Mouse (Mus musculus): Measurements from ENCODE around the gene Elp5. TPM values are rescaled to one million over a fixed set of nuclear protein-coding genes. Genes with fewer than 3 reads are reported as not detected.
"Not testable (repeated sequence)": the region's sequence is repeated elsewhere in the genome, so short reads cannot be mapped to it uniquely, and the experiment has no call there.

The Elp5 gene
- polyA plus RNA-seq, 1 experiment from 2014 or later, result 170 TPM

DNA sequence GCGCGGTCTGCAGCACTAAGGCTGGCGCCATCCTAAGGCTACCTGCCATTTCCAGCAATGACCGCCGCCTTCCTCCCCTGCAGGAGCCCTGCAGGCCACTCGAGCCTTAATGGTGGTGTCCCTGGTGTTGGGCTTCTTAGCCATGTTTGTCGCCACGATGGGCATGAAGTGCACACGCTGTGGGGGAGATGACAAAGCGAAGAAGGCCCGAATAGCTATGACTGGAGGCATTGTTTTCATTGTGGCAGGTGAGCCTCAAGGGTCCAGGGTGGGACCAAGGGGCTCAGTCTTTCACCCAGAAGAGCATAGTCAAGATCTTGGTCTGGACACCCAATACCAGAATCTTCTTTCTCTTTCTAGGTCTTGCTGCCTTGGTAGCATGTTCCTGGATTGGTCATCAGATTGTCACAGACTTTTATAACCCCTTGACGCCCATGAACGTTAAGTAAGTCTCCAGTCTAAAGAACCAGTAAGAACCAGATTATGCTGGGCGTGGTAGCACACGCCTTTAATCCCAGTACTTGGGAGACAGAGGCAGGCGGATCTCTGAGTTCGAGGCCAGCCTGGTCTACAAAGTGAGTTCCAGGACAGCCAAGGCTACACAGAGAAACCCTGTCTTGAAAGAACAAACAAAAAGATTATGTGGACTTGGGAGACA is 15.3 kb downstream of the Elp5 start:
- Histone ChIP-seq H3K9me3 (no peaks in the 10 kb centered on the region), H3K4me1 (peaks cover 14% of the 10 kb centered on the region), H3K4me3 (peak overlapping the region; percentile 26), H3K9ac (replicated peaks) (peak overlapping the region; percentile 5; the same call in 1 of the 2 replicates), H3K4me2 (replicated peaks) (peak overlapping the region; percentile 36), H3K27ac (replicated peaks) (no peak overlapping the region), H3K27me3 (peaks cover 57% of the 10 kb centered on the region), H3K36me3 (peaks cover 34% of the 10 kb centered on the region)
- WGBS, result 37% methylated on average over 17 of the region's 17 CpGs
- ATAC-seq (replicated peaks), result no peak

DNA sequence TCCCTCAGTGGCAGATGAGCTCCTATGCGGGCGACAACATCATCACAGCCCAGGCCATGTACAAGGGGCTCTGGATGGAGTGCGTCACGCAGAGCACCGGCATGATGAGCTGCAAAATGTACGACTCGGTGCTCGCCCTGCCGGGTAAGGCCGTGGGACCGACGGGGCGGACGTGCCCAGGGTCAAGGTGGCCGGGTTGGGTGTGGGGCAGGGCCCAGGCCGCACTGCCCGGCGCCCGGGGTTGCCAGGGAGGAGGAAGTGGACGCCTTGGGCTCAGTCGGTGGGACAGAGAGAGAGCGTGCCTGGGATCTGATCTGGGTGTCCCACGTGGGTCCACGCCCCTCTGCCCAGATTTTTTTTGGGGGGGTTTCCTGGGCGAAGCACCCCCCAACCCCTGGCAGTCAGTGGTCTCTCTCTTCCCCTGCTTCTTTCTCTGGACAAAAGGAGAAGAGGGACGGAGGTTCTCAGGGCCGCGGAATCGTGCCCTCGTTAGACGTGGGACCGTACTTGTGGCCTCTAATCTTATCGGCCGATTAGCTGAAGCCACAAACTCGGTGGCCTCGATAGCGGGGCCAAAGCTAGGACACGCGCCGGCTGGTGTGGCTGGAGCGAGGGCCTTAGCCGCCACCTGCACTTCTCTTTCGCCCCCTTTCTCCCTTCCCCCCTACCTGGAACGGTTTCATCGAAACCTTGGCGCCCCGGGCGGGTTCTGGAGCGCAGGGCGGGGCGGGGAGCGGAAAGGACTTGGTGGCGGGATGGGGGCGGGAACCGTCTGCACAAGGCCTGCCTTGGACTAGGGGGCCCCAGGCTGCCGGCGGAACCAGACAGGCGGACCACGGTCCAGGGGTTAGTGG is 16.1 kb downstream of the Elp5 start:
- peak overlapping the region; percentile 36 for H3K4me2 ChIP-seq (replicated peaks)
- peaks cover 14% of the 10 kb centered on the region for H3K4me1 ChIP-seq
- ATAC-seq (replicated peaks), result no peak
- peak overlapping the region; percentile 26 for H3K4me3 ChIP-seq
- H3K27ac ChIP-seq (replicated peaks), result no peak overlapping the region
- no peaks in the 10 kb centered on the region for H3K9me3 ChIP-seq
- under 1% methylated on average over 59 of the region's 59 CpGs for WGBS
- H3K9ac ChIP-seq (replicated peaks), result peak overlapping the region; percentile 5; the same call in 1 of the 2 replicates
- H3K36me3 ChIP-seq, result peaks cover 28% of the 10 kb centered on the region
- H3K27me3 ChIP-seq, result peaks cover 57% of the 10 kb centered on the region

DNA sequence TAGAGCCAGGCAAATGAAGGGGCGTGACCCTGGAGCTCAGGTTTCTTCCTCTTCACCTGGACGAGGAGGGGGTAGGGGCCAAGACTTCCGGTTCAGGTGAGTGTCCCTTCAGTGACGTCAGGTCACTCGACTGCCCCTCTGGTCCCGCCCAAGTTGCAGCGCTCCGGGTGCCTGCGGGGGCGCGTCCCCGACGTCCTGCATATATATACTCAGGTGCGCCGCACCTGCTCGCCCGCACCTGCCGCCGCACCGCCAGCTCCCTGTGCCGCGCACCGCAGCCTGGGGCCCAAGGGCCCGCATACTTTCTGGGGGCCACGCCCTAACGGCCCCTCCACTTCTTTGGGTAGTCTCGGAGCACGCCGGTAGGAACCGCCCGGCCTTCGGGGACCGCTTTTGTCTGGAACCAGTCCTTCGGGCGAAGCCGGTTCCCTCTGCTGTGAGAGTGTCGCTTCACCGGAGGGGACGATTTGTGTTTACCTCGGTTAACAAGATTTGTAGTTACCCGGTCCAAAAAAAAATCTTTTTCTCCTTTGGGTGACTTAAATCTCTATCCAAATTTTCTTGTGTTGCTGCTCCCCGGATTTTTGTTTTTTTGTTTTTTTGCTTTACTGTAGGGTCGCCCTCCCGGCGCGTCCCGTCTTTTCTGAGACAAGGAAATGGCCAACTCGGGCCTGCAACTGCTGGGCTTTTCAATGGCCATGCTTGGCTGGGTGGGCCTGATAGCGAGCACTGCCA is 16.9 kb downstream of the Elp5 start:
- H3K27ac ChIP-seq (replicated peaks), result no peak overlapping the region
- no peaks in the 10 kb centered on the region for H3K9me3 ChIP-seq
- H3K4me1 ChIP-seq, result peaks cover 14% of the 10 kb centered on the region
- no peak overlapping the region for H3K4me2 ChIP-seq (replicated peaks)
- H3K4me3 ChIP-seq, result 0 out of 2 replicates have a peak overlapping the region, but pooled peaks have one; percentile 26
- no peak for ATAC-seq (replicated peaks)
- peaks cover 25% of the 10 kb centered on the region for H3K36me3 ChIP-seq
- H3K9ac ChIP-seq (replicated peaks), result no peak overlapping the region; the same call in 1 of the 2 replicates
- 1% methylated on average over 49 of the region's 49 CpGs for WGBS
- peaks cover 57% of the 10 kb centered on the region for H3K27me3 ChIP-seq

DNA sequence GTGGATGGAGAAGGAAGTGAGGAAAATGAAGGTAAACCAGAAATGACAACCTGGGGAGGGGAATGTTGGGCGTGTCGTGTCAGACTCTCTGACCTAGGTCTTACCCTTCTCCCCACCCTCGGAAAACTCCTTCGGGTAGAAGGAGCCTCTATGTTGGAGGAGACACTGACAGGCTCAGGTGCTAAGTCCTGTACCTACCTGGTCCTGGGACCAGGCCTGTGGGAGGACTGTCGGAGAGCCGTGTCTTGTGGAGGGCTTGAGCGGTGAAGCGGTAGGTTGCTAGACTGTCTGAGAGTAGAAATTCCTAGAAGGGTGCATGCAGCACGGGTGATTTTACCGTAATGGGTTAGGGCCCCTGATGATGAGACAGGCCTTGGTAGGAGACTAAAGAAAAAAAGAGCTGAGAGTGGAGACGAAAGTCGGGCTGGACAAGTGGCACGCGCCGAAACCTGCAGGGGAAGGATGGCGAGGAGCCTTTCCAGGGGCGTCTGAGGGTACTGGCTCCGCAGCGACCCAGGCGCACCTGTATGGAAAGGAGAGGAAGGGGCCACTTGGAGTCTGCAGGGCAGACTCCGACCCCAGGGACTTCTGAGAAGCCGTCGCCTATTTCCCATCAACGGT is 17.6 kb downstream of the Elp5 start, which contains the start of gene Cldn7:
Gene Cldn7 (plus strand): TSS at position 130 of the 621 bp plus-strand sequence.
- Histone ChIP-seq H3K27me3 (peaks cover 57% of the 10 kb centered on the region), H3K4me2 (replicated peaks) (no peak within 1 kb of the TSS)
- WGBS, result 10% methylated on average over 24 of the region's 24 CpGs

DNA sequence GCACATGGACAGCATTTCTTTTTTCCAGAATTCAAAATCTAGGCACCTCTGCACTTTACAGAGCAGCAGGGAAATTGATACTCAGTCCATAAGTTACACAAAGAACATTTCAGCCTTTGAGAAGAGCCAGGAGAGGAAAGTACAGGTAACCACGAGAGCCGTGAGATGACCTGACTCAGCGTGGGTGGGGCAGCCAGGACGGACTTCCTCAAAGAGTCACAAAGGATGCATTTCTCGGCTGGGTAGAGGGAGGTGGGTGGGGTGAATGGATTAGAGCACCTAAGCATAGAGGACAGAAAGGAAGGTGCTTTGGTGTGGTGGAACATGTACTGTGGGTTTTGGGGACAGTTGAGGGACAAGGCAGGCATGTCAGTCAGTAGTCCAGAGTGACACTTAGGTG is 20.5 kb downstream of the Elp5 start:
- Histone ChIP-seq H3K36me3 (no peaks in the 10 kb centered on the region), H3K27me3 (peaks cover 47% of the 10 kb centered on the region), H3K4me3 (no peak overlapping the region), H3K9ac (replicated peaks) (no peak overlapping the region), H3K9me3 (no peaks in the 10 kb centered on the region), H3K4me2 (replicated peaks) (no peak overlapping the region), H3K4me1 (peaks cover 14% of the 10 kb centered on the region), H3K27ac (replicated peaks) (no peak overlapping the region)
- 52% methylated on average over 5 of the region's 5 CpGs for WGBS
- no peak for ATAC-seq (replicated peaks)

More for the DNA sequence above, 17.6 kb downstream of the Elp5 start, which contains the start of gene Cldn7:
- no peak within 1 kb of the TSS for H3K27ac ChIP-seq (replicated peaks)
- H3K4me1 ChIP-seq, result peaks cover 14% of the 10 kb centered on the region
- no peak within 1 kb of the TSS; the same call in 1 of the 2 replicates for H3K9ac ChIP-seq (replicated peaks)
- no peak for ATAC-seq (replicated peaks)
- peaks cover 18% of the 10 kb centered on the region for H3K36me3 ChIP-seq
- H3K4me3 ChIP-seq, result 0 out of 2 replicates have a peak within 1 kb of the TSS, but pooled peaks have one; percentile 13
- no peaks in the 10 kb centered on the region for H3K9me3 ChIP-seq

DNA sequence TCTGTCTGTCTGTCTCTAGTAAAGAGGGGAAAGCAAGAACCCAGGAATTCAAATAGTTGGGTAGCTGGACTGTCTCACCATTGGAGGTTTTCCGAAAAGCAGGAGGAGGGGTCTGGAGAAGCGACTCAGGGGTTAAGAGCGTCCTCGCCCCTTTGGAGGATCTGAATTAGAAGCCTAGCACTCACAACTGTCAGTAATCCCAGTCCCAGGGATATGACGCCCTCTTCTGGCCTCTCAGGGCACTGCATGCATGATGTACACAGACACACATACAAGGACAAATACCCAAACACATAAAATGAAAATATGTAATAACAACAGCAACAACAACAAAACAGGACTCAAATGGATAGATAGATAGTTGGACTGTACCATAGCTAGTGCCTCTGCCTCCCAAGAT is 21.7 kb downstream of the Elp5 start:
- Histone ChIP-seq H3K27ac (replicated peaks) (no peak overlapping the region), H3K9me3 (no peaks in the 10 kb centered on the region), H3K27me3 (peaks cover 35% of the 10 kb centered on the region), H3K9ac (replicated peaks) (no peak overlapping the region), H3K36me3 (no peaks in the 10 kb centered on the region), H3K4me2 (replicated peaks) (no peak overlapping the region), H3K4me1 (peaks cover 4% of the 10 kb centered on the region; the same call in 1 of the 2 replicates), H3K4me3 (no peak overlapping the region)
- no peak for ATAC-seq (replicated peaks)
- WGBS, result 30% methylated on average over 5 of the region's 5 CpGs

DNA sequence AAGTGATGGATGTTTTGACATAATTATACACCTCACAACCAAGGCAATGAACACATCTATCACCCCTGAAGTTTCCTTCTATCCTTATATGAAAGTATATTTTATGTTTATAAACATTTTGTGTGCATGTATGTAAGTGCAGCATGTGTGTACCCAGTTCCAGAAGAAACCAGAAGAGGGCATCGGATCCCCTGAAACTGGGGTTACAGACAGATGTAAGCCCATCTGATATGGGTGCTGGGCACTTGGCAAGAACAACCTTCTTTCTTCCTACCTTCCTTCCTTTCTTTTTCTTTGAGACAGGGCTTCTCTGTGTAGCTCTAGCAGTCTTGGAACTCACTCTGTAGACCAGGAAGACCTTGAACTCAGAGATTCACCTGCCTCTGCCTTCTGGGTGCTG is 26.1 kb downstream of the Elp5 start:
- Histone ChIP-seq H3K9ac (replicated peaks) (no peak overlapping the region), H3K4me2 (replicated peaks) (no peak overlapping the region), H3K4me3 (no peak overlapping the region), H3K4me1 (no peaks in the 10 kb centered on the region), H3K36me3 (no peaks in the 10 kb centered on the region), H3K27ac (replicated peaks) (no peak overlapping the region), H3K27me3 (no peaks in the 10 kb centered on the region; the same call in 1 of the 2 replicates), H3K9me3 (no peaks in the 10 kb centered on the region)
- 65% methylated on average over 1 of the region's 1 CpGs for WGBS
- ATAC-seq (replicated peaks), result no peak

DNA sequence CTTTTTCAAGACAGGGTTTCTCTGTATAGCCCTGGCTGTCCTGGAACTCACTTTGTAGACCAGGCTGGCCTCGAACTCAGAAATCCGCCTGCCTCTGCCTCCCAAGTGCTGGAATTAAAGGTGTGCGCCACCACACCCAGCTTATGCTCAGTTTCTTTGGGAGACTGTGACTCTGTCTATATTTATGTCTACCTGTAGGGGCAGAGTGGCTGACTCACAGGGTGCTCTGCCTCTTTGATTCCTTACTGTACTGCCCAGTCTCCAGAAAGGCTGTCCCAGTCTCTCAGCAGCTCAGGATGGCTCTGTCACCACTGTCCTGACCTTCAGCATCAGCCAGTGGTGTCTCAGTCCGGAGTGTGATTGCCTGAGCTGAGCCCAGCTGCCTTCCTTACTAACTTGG is 26.7 kb downstream of the Elp5 start:
- not testable (repeated sequence) for ATAC-seq (replicated peaks); H3K4me2 ChIP-seq (replicated peaks); H3K9ac ChIP-seq (replicated peaks); H3K4me3 ChIP-seq; H3K9me3 ChIP-seq; H3K27me3 ChIP-seq; H3K36me3 ChIP-seq; H3K27ac ChIP-seq (replicated peaks); H3K4me1 ChIP-seq
- 79% methylated on average over 4 of the region's 4 CpGs for WGBS

DNA sequence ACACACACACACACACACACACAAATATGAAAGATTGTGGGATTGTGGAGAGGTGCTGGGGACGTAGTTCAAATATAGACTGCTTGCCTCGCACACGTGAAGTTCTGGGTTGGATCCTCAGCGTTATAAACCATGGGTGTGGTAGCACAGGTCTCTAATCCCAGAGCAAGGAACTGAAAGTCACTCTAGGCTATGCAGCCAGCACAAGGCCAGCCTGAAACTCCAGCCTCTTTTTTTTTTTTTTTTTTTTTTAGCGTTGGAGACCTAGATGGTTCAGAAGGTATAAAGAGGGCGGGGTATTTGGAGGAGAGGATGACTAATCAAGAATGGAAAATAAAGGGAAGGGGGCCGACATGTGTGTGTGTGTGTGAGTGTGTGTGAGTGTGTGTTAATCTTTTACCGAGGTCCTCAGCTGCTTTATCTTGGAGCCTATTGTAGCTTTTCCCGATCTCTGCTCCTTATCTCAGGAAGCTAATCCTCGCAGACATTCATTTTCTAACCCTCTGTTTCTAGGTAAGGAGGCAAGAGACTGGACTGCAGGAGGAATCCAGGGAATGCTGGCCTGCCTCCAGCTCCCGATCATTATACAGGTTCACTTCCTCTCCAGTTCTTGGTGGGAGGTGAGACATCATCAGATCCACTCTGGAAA is 28.9 kb downstream of the Elp5 start:
- WGBS, result 66% methylated on average over 11 of the region's 11 CpGs
- no peak overlapping the region for H3K9ac ChIP-seq (replicated peaks)
- H3K4me1 ChIP-seq, result peaks cover 4% of the 10 kb centered on the region
- no peak overlapping the region for H3K4me2 ChIP-seq (replicated peaks)
- no peak overlapping the region for H3K4me3 ChIP-seq
- H3K27ac ChIP-seq (replicated peaks), result no peak overlapping the region
- H3K27me3 ChIP-seq, result no peaks in the 10 kb centered on the region
- no peaks in the 10 kb centered on the region for H3K9me3 ChIP-seq
- no peaks in the 10 kb centered on the region for H3K36me3 ChIP-seq
- no peak for ATAC-seq (replicated peaks)

DNA sequence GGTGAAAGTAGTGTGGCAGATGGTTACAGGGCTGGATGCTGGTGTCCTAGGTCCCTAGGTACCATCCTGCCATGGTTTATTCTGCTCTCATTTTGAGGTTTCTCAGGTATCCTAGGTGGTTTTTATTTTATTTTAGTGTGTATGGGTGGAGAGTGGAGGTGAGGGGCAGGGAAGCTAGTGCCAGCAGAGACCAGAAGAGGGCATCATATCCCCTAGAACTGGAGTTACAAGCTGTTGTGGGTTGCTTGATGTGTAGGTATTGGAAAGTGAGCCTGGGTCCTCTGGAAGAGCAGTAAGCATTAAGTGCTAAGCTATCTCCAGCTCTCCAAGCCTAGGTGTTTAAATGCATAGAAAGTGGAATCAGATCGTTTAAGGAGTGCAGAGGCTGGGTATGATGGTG is 30.0 kb downstream of the Elp5 start:
- no peak overlapping the region for H3K9ac ChIP-seq (replicated peaks)
- no peak overlapping the region for H3K27ac ChIP-seq (replicated peaks)
- WGBS, result 47% methylated on average over 1 of the region's 1 CpGs
- no peak overlapping the region for H3K4me3 ChIP-seq
- H3K9me3 ChIP-seq, result no peaks in the 10 kb centered on the region
- H3K4me1 ChIP-seq, result peaks cover 15% of the 10 kb centered on the region
- ATAC-seq (replicated peaks), result no peak
- no peak overlapping the region for H3K4me2 ChIP-seq (replicated peaks)
- H3K27me3 ChIP-seq, result no peaks in the 10 kb centered on the region
- no peaks in the 10 kb centered on the region for H3K36me3 ChIP-seq

DNA sequence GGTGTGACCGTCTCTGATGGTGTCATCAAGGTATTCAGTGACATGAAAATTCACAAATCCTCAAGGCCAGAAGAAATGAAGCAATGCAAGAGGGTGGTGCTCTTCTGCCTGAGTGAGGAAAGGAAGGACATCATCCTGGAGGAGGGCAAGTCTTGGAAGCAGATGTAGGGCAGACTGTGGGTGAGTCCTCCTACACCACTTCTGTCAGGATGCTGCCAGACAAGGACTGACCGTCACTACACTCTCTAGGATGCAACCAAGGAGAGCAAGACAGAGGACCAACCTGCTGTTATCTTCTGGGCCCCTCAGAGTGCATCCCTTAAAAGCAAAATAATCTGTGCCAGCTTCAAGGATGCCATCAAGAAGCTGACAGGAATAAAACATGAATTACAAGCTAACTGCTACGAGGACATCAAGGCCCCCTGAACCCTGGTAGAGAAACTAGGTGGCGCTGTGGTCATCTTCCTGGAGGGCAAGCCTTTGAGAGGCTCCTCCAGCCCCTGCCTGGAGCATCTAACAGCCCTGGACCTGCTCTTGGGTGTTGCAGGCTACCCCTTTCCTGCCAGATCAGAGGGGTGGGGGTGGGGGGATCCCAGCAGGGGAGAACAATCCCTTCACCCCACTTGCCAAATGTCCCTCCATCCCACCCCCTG is 31.4 kb downstream of the Elp5 start:
- Histone ChIP-seq H3K9me3 (no peaks in the 10 kb centered on the region), H3K27ac (replicated peaks) (no peak overlapping the region), H3K27me3 (no peaks in the 10 kb centered on the region), H3K4me1 (peaks cover 18% of the 10 kb centered on the region), H3K36me3 (no peaks in the 10 kb centered on the region), H3K4me2 (replicated peaks) (no peak overlapping the region), H3K4me3 (no peak overlapping the region), H3K9ac (replicated peaks) (no peak overlapping the region)
- ATAC-seq (replicated peaks), result no peak
- WGBS, result 38% methylated on average over 4 of the region's 4 CpGs

All from forebrain, embryonic 15.5 days (tissue).